Mouse (Mus musculus) E14TG2a.4 (cell line): ENCODE measurements at regions not wholly inside any gene's neighbourhood (a gene's known extent, or its start where the extent isn't known, plus 50 kb on each side); places are given as distances from the start of the nearest gene placed in this dataset.

Source experiments
- H3K27me3 ChIP-seq: 2 replicates; pipeline ENCODE4 v1.6.1; 2014; ENCODE audit warnings: low read length, control low read depth; ENCODE audit not compliant: insufficient read depth
- H3K36me3 ChIP-seq: 2 replicates; pipeline ENCODE4 v1.6.1; 2014; ENCODE audit warnings: low read length, control low read depth; ENCODE audit not compliant: insufficient read depth
- H3K4me1 ChIP-seq: replicated peaks from 2 replicates; pipeline ENCODE4 v1.6.1; 2014; ENCODE audit warnings: low read depth, low read length, control low read depth
- H3K4me3 ChIP-seq: replicated peaks from 2 replicates; pipeline ENCODE4 v1.5.1; 2014; ENCODE audit warnings: mild to moderate bottlenecking, low read length
- H3K9me3 ChIP-seq: 2 replicates; pipeline ENCODE4 v1.6.1; 2014; ENCODE audit warnings: low read length, control low read depth
- CTCF ChIP-seq: conservative IDR thresholded peaks from 2 replicates; pipeline ENCODE4 v1.5.1; 2014; ENCODE audit warnings: low read length
- NANOG ChIP-seq: IDR thresholded peaks from 2 replicates; pipeline ENCODE4 v1.6.1; 2014; ENCODE audit warnings: borderline replicate concordance, low read length, mixed read lengths
- POU5F1 ChIP-seq: IDR thresholded peaks from 2 replicates; pipeline ENCODE4 v1.6.1; 2014; ENCODE audit warnings: low read length, borderline replicate concordance

DNA sequence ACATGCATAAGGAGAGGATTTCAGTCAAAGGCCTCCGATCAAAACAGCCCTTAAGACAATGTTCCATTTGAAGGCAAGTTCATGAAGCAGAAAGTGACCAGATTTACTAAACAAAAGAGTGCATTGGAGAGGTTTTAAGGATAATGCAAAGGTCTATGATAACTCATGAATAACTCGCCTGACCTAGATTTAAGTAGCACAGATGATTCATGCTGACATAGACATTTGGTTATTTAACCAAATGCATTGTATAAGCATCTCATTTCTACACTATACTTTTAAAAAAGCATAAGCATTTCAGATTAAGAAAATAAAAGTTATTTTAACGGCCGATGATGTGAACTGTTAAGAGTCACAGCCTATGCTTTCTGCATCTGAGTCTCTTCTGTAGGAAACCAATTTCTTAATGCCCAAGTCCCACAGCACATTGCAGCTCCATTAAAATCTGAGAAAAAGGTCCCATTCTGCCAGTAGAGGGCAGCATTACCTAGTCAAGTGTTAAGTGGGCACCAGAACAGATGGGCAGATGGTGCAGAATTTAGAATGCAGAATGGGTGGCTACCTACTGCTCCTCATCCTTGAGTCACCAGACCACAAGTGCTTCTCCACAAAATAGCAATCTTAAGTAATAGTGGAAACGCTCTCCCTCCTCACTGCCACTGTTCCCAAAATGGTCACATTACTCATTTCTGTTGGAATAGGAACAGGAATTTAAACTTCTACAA, 256.0 kb downstream of the Gm10184 start:
- Histone ChIP-seq H3K4me3 (no peak overlapping the region), H3K4me1 (no peaks in the 10 kb centered on the region), H3K9me3 (no peaks in the 10 kb centered on the region), H3K27me3 (no peaks in the 10 kb centered on the region), H3K36me3 (no peaks in the 10 kb centered on the region)
- TF ChIP-seq CTCF (peak; percentile 45), NANOG (no peak)

- TF ChIP-seq CTCF, result no peak
- no peak for TF ChIP-seq POU5F1
- TF ChIP-seq NANOG, result no peak
- H3K36me3 ChIP-seq, result no peaks in the 10 kb centered on the region
- no peaks in the 10 kb centered on the region for H3K4me1 ChIP-seq
- H3K27me3 ChIP-seq, result no peaks in the 10 kb centered on the region
- no peaks in the 10 kb centered on the region for H3K9me3 ChIP-seq
- H3K4me3 ChIP-seq, result no peak overlapping the region
Measured at GRCm38 (mm10) chr17:89646000-89646399, 264.2 kb downstream of the Gm10184 start.
